Mouse (Mus musculus) liver, postnatal 0 days (tissue): ENCODE results near the gene Hnf1a.

ENCODE experiments used
- CTCF ChIP-seq: sonication (generic); IDR thresholded peaks from 2 replicates; pipeline ENCODE4 v1.5.1; 2016; ENCODE audit warnings: antibody characterized with exemption, low read depth
- EP300 ChIP-seq: IDR thresholded peaks from 2 replicates; pipeline ENCODE4 v1.6.1; 2016; ENCODE audit warnings: antibody characterized with exemption, low read depth, mild to moderate bottlenecking

- TF ChIP-seq CTCF = no peak
- TF ChIP-seq EP300 = no peak
Observed at GRCm38 (mm10) chr5:114926753-114927152, 44.1 kb downstream of the Hnf1a start.
